Mouse (Mus musculus): ENCODE measurements around the gene Yy1.

DNA sequence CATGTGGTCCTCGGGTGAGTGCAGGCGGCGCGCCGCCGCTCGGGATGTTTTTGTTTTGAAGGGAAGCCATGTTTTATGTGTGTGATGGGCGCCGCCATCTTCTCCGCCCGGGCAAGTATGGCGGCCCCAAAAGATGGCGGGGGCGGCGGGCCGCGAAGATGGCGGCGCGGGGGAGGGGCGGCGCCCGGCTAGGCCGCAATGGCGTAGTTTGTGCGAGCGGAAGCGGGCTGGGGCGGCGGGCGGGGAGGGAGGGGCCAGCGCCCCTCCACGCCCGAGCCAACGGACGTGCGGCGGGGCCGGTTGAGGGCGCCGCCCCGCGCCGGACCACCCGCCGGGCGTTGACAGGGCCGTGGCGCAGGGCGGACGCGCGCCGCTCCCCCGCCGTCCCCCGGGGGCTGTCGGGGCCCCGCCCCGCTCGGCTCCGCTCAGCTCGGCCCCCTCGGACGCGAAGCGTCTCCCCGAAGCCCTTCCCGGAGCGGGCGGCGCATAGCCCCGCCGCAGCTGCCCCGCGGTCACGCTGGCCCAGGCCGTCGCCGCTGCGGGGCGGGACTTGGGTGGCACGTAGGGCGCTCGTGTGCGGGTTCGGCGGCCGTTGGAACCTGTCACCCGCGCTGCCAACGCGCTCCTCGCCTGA is 1.4 kb downstream of the Yy1 start:
- no peak for TF ChIP-seq CTCF (IDR thresholded peaks at IDR 0.05; ENCODE audit: low read depth)
- no peak for TF ChIP-seq EP300 (IDR thresholded peaks at IDR 0.05; ENCODE audit: low read depth)
